Mouse (Mus musculus) lung, postnatal 0 days (tissue): ENCODE results near the gene Diras1. TPM values are rescaled to one million over a fixed set of nuclear protein-coding genes. Genes with fewer than 3 reads are reported as not detected.

ENCODE experiments used
- ATAC-seq: fragments of 200-750 bp; cut with Nextera tagmentation; 2 replicates; pipeline ENCODE4 v1.8.0; 2017; ENCODE audit warnings: moderate library complexity
- DNase-seq: peaks from one replicate; pipeline ENCODE4 v3.0.0-alpha.2; 2016; ENCODE audit warnings: low spot score
- H3K27ac ChIP-seq: fragments of 300-500 bp; sonication (generic); 2 replicates; pipeline ENCODE4 v1.5.1; 2014; ENCODE audit warnings: antibody characterized with exemption, mild to moderate bottlenecking, low read length, mixed read lengths
- H3K27me3 ChIP-seq: fragments of 300-500 bp; sonication (generic); replicated peaks from 2 replicates; pipeline ENCODE4 v1.6.1; 2014; ENCODE audit warnings: low read length, mixed read lengths; ENCODE audit not compliant: insufficient read depth
- H3K36me3 ChIP-seq: fragments of 300-500 bp; sonication (generic); 2 replicates; pipeline ENCODE4 v1.6.1; 2014; ENCODE audit warnings: low read length, mixed read lengths; ENCODE audit not compliant: insufficient read depth
- H3K4me1 ChIP-seq: fragments of 300-500 bp; sonication (generic); 2 replicates; pipeline ENCODE4 v1.6.1; 2014; ENCODE audit warnings: antibody characterized with exemption, low read depth, low read length, mixed read lengths; ENCODE audit not compliant: insufficient read depth
- H3K4me2 ChIP-seq: fragments of 300-500 bp; sonication (generic); replicated peaks from 2 replicates; pipeline ENCODE4 v1.6.1; 2014; ENCODE audit warnings: low read depth, mild to moderate bottlenecking, low read length, moderate library complexity, mixed read lengths
- H3K4me3 ChIP-seq: fragments of 300-500 bp; sonication (generic); 2 replicates; pipeline ENCODE4 v1.5.1; 2014; ENCODE audit warnings: low read depth, low read length
- H3K9ac ChIP-seq: fragments of 300-500 bp; sonication (generic); replicated peaks from 2 replicates; pipeline ENCODE4 v1.6.1; 2014; ENCODE audit warnings: low read depth, mild to moderate bottlenecking
- H3K9me3 ChIP-seq: fragments of 300-500 bp; sonication (generic); 2 replicates; pipeline ENCODE4 v1.6.1; 2016; ENCODE audit warnings: low read length, mixed read lengths
- CTCF ChIP-seq: IDR thresholded peaks from 2 replicates; pipeline ENCODE4 v1.5.1; 2016; ENCODE audit warnings: antibody characterized with exemption, mild to moderate bottlenecking
- EP300 ChIP-seq: IDR thresholded peaks from 2 replicates; pipeline ENCODE4 v1.6.1; 2016; ENCODE audit warnings: antibody characterized with exemption, mild to moderate bottlenecking, control low read depth
- WGBS: fragments of 180-500 bp; shearing (Covaris S2); extraction: QIAGEN DNeasy Blood & Tissue Kit; methylation state at CpG from one replicate; pipeline ENCODE4 v1.1.7; 2014; 5-methylcytosine and 5-hydroxymethylcytosine counted together
- polyA plus RNA-seq: library from polyadenylated mRNA; unstranded; fragments of >200 nt; fragmentation: Nextera tagmentation; extraction: Ambion mirVana; gene quantifications from 2 replicates; pipeline ENCODE4 v1.2.1, GENCODE M21; 2015

Gene Diras1
- polyA plus RNA-seq, 1 experiment from 2014 or later = not detected

- Histone ChIP-seq H3K27ac (no peak overlapping the region), H3K9ac (no peak overlapping the region), H3K36me3 (no peaks in the 10 kb centered on the region), H3K27me3 (no peaks in the 10 kb centered on the region; the same call in 1 of the 2 replicates), H3K4me2 (no peak overlapping the region), H3K9me3 (no peaks in the 10 kb centered on the region), H3K4me3 (no peak overlapping the region), H3K4me1 (no peaks in the 10 kb centered on the region)
- ATAC-seq = no peak
- TF ChIP-seq CTCF (no peak), EP300 (no peak)
- WGBS = 29% methylated on average over 10 of the region's 10 CpGs
- peak; percentile 31 for DNase-seq
Measured at GRCm38 (mm10) chr10:81018326-81018725, 7.1 kb downstream of the Diras1 start.

- WGBS = 7% methylated on average over 7 of the region's 7 CpGs
- Histone ChIP-seq H3K27ac (no peak overlapping the region), H3K4me1 (no peaks in the 10 kb centered on the region), H3K4me3 (no peak overlapping the region), H3K4me2 (no peak overlapping the region), H3K36me3 (no peaks in the 10 kb centered on the region), H3K9ac (no peak overlapping the region), H3K27me3 (no peaks in the 10 kb centered on the region), H3K9me3 (no peaks in the 10 kb centered on the region)
- ATAC-seq (no peak), DNase-seq (peak; percentile 64)
- no peak for TF ChIP-seq EP300
- TF ChIP-seq CTCF = peak; percentile 85
Measured at GRCm38 (mm10) chr10:81016645-81017044, 8.8 kb downstream of the Diras1 start.

- TF ChIP-seq EP300 = no peak
- no peak for TF ChIP-seq CTCF
- no peaks in the 10 kb centered on the region for H3K36me3 ChIP-seq
- H3K4me3 ChIP-seq = no peak overlapping the region
- no peaks in the 10 kb centered on the region for H3K27me3 ChIP-seq
- ATAC-seq (no peak), DNase-seq (no peak)
- H3K9ac ChIP-seq = no peak overlapping the region
- H3K9me3 ChIP-seq = no peaks in the 10 kb centered on the region
- 90% methylated on average over 2 of the region's 2 CpGs for WGBS
- no peak overlapping the region for H3K27ac ChIP-seq
- H3K4me2 ChIP-seq = no peak overlapping the region
- H3K4me1 ChIP-seq = no peaks in the 10 kb centered on the region
Measured at GRCm38 (mm10) chr10:81015666-81016065, 9.8 kb downstream of the Diras1 start.

- TF ChIP-seq CTCF (no peak), EP300 (no peak)
Measured at GRCm38 (mm10) chr10:81014393-81015384, 10.8 kb downstream of the Diras1 start, which contains the start of gene Gng7. Gene Gng7 (minus strand): TSS chr10:81014945.

GRCm38 (mm10) chr10:81010851-81011250 lies 14.6 kb downstream of the Diras1 start:
- ATAC-seq (no peak), DNase-seq (no peak)
- Histone ChIP-seq H3K9me3 (no peaks in the 10 kb centered on the region), H3K4me1 (no peaks in the 10 kb centered on the region), H3K9ac (no peak overlapping the region), H3K4me2 (no peak overlapping the region), H3K27ac (no peak overlapping the region), H3K4me3 (no peak overlapping the region), H3K36me3 (no peaks in the 10 kb centered on the region), H3K27me3 (no peaks in the 10 kb centered on the region)
- 39% methylated on average over 6 of the region's 6 CpGs for WGBS
- TF ChIP-seq CTCF (no peak), EP300 (no peak)

More at GRCm38 (mm10) chr10:81014393-81015384, 10.8 kb downstream of the Diras1 start, which contains the start of gene Gng7:
- H3K9me3 ChIP-seq = no peaks in the 10 kb centered on the region
- WGBS = 11% methylated on average over 31 of the region's 31 CpGs
- H3K36me3 ChIP-seq = no peaks in the 10 kb centered on the region
- DNase-seq = peak; percentile 98
- peak within 1 kb of the TSS; percentile 34 for H3K4me3 ChIP-seq
- ATAC-seq = peak; percentile 99
- no peak within 1 kb of the TSS for H3K27ac ChIP-seq
- H3K4me2 ChIP-seq = peak within 1 kb of the TSS; percentile 54
- no peak within 1 kb of the TSS for H3K9ac ChIP-seq
- H3K4me1 ChIP-seq = no peaks in the 10 kb centered on the region
- no peaks in the 10 kb centered on the region for H3K27me3 ChIP-seq

- Histone ChIP-seq H3K27me3 (no peaks in the 10 kb centered on the region), H3K4me1 (no peaks in the 10 kb centered on the region), H3K27ac (no peak overlapping the region), H3K4me3 (no peak overlapping the region), H3K9me3 (no peaks in the 10 kb centered on the region), H3K4me2 (no peak overlapping the region), H3K9ac (no peak overlapping the region), H3K36me3 (no peaks in the 10 kb centered on the region)
- WGBS = 35% methylated on average over 7 of the region's 7 CpGs
- ATAC-seq (no peak), DNase-seq (no peak)
- TF ChIP-seq CTCF (no peak), EP300 (no peak)
Measured at GRCm38 (mm10) chr10:81007240-81007639, 18.2 kb downstream of the Diras1 start.
